ENCODE assay signal across 8 mouse cellular contexts in the genomic region with DNA sequence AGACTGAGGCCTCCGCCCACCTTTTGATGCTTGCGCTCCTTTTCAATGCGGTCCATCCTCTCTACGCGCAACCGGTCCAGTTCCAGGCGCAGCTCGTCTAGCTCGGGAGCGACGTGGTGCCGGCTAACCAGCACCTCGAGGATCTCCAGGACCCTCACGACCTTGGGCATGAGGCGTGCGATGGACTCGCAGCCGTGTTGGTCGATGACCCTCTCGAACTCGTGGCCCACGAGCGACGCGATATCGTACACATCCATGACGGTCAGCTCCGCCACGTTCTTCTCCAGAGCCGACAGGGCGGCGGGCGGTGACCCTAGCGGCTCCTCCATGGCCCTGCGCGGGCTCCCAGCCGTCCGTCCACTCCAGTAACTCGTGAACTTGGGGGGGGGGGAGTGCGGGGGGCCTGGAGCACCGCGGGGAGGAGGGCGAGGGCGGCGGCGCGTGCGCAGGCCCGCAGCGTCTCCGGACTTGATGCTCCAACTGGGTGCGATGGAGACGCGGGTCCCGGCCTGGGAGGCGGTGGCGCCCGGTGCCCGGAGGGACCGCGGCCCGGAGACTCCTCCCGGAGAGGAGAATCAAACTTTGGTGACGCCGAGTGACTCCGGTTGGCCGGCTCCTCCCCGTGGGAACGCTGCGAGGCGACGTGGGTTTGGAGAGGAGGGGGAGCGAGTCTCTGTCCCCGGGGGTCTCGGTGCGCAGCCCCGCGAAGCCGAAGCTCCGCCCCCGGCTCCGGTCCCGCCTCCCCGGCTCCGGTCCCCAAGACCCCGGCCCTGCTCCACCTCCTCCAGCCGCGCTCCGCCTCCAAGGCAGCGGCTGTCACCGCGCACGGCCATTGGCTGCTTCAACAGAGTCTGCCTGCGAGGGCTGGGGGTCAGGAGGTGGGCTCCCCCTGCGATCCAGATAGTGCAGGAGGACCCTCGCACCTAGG. TPM values are rescaled to one million over a fixed set of nuclear protein-coding genes. Genes with fewer than 3 reads are reported as not detected.
DNase-seq lines count a peak whose midpoint lies in the region; ATAC-seq and TF ChIP-seq lines count a peak whose summit lies in the region.

Gene Rilpl1, minus strand, starts transcription at position 737 of the 928 bp plus-strand sequence.

- TF ChIP-seq EP300 in heart, adult 2 months (IDR thresholded peaks at IDR 0.05; ENCODE audit: insufficient read depth, low read depth, low read length) = no peak

- H3K36me3 ChIP-seq in embryonic facial prominence, embryonic 10.5 days (replicated peaks) = peaks cover 11% of the 10 kb centered on the region
- peaks cover 4% of the 10 kb centered on the region; the same call in 1 of the 2 replicates for H3K36me3 ChIP-seq in heart, adult 2 months (ENCODE audit: control insufficient read depth, insufficient read depth, low read length)
- no peaks in the 10 kb centered on the region for H3K36me3 ChIP-seq in kidney, adult 2 months (ENCODE audit: control insufficient read depth, insufficient read depth, low read length)
- peaks cover 3% of the 10 kb centered on the region; the same call in 1 of the 2 replicates for H3K36me3 ChIP-seq in limb, embryonic 14.5 days (ENCODE audit: control insufficient read depth, insufficient read depth, low read length)
- no peaks in the 10 kb centered on the region for H3K36me3 ChIP-seq in midbrain, embryonic 15.5 days (replicated peaks)
- H3K36me3 ChIP-seq in stomach, embryonic 14.5 days (ENCODE audit: control insufficient read depth, insufficient read depth, low read length) = no peaks in the 10 kb centered on the region

- H3K4me3 ChIP-seq in embryonic facial prominence, embryonic 10.5 days = peak within 1 kb of the TSS; percentile 90
- H3K4me3 ChIP-seq in heart, adult 2 months = peak within 1 kb of the TSS; percentile 89
- peak within 1 kb of the TSS; percentile 95 for H3K4me3 ChIP-seq in kidney, adult 2 months (ENCODE audit: insufficient read depth, low read depth, low read length)
- H3K4me3 ChIP-seq in limb, embryonic 14.5 days (replicated peaks; ENCODE audit: low read length) = peak within 1 kb of the TSS; percentile 59
- peak within 1 kb of the TSS; percentile 76 for H3K4me3 ChIP-seq in midbrain, embryonic 15.5 days
- peak within 1 kb of the TSS; percentile 69 for H3K4me3 ChIP-seq in stomach, embryonic 14.5 days (ENCODE audit: low read depth, low read length)

- ATAC-seq in limb, embryonic 14.5 days (ENCODE audit: low FRiP score, low read depth) = peak; percentile 96
- ATAC-seq in midbrain, embryonic 15.5 days (replicated peaks) = peak; percentile 93
- peak; percentile 89 for ATAC-seq in stomach, embryonic 14.5 days (ENCODE audit: insufficient number of reproducible peaks, insufficient read depth, low FRiP score, low read depth)

- under 1% methylated on average over 96 of the region's 96 CpGs for WGBS in embryonic facial prominence, embryonic 10.5 days
- WGBS in heart, adult 2 months = under 1% methylated on average over 93 of the region's 96 CpGs
- WGBS in kidney, adult 2 months = under 1% methylated on average over 96 of the region's 96 CpGs
- 2% methylated on average over 68 of the region's 96 CpGs for WGBS in limb, embryonic 14.5 days
- WGBS in midbrain, embryonic 15.5 days = under 1% methylated on average over 85 of the region's 96 CpGs
- WGBS in stomach, embryonic 14.5 days = under 1% methylated on average over 94 of the region's 96 CpGs

- no peaks in the 10 kb centered on the region for H3K9me3 ChIP-seq in embryonic facial prominence, embryonic 10.5 days
- H3K9me3 ChIP-seq in limb, embryonic 14.5 days (ENCODE audit: control insufficient read depth, low read length) = no peaks in the 10 kb centered on the region
- no peaks in the 10 kb centered on the region for H3K9me3 ChIP-seq in midbrain, embryonic 15.5 days
- no peaks in the 10 kb centered on the region for H3K9me3 ChIP-seq in stomach, embryonic 14.5 days (ENCODE audit: control insufficient read depth, low read depth, low read length)

- peaks cover 3% of the 10 kb centered on the region for H3K79me2 ChIP-seq in heart, adult 2 months (replicated peaks; ENCODE audit: control insufficient read depth, insufficient read depth, low read length)

- no peaks in the 10 kb centered on the region for H3K27me3 ChIP-seq in embryonic facial prominence, embryonic 10.5 days (replicated peaks; ENCODE audit: low read depth, poor library complexity, severe bottlenecking)
- H3K27me3 ChIP-seq in heart, adult 2 months (ENCODE audit: control insufficient read depth, insufficient read depth, low read length) = no peaks in the 10 kb centered on the region
- no peaks in the 10 kb centered on the region for H3K27me3 ChIP-seq in kidney, adult 2 months (replicated peaks; ENCODE audit: control insufficient read depth, insufficient read depth, low read length)
- H3K27me3 ChIP-seq in limb, embryonic 14.5 days (ENCODE audit: control insufficient read depth, insufficient read depth, low read length) = no peaks in the 10 kb centered on the region
- no peaks in the 10 kb centered on the region for H3K27me3 ChIP-seq in midbrain, embryonic 15.5 days (replicated peaks)
- no peaks in the 10 kb centered on the region for H3K27me3 ChIP-seq in stomach, embryonic 14.5 days (ENCODE audit: control insufficient read depth, insufficient read depth, low read length)

- H3K27ac ChIP-seq in embryonic facial prominence, embryonic 10.5 days (replicated peaks) = peak within 1 kb of the TSS; percentile 94
- peak within 1 kb of the TSS; percentile 96 for H3K27ac ChIP-seq in heart, adult 2 months
- peak within 1 kb of the TSS; percentile 75 for H3K27ac ChIP-seq in kidney, adult 2 months (ENCODE audit: insufficient read depth, low read depth, low read length)
- peak within 1 kb of the TSS; percentile 80 for H3K27ac ChIP-seq in limb, embryonic 14.5 days (replicated peaks; ENCODE audit: low read depth, low read length)
- peak within 1 kb of the TSS; percentile 83 for H3K27ac ChIP-seq in midbrain, embryonic 15.5 days
- H3K27ac ChIP-seq in stomach, embryonic 14.5 days (ENCODE audit: low read length) = peak within 1 kb of the TSS; percentile 69

- DNase-seq in spleen, adult 18-20 months = peak; percentile 41 to 54
- DNase-seq in spleen, adult 12 weeks (ENCODE audit: low spot score) = no peak
- DNase-seq in embryonic facial prominence, embryonic 10.5 days (ENCODE audit: low spot score) = peak; percentile 95
- peak; percentile 91 to 92 for DNase-seq in heart, adult 2 months
- DNase-seq in kidney, adult 2 months = peak; percentile 84
- DNase-seq in limb, embryonic 14.5 days (ENCODE audit: low spot score) = peak; percentile 87

- TF ChIP-seq POLR2A in heart, adult 2 months (IDR thresholded peaks at IDR 0.05; ENCODE audit: insufficient read depth, low read depth, low read length) = peak; percentile 56
- peak; percentile 9 for TF ChIP-seq POLR2A in kidney, adult 2 months (IDR thresholded peaks at IDR 0.05; ENCODE audit: low read depth, low read length)
- peak; percentile 33; the same call in 1 of the 2 replicates for TF ChIP-seq POLR2A in limb, embryonic 14.5 days (IDR thresholded peaks at IDR 0.05; ENCODE audit: borderline replicate concordance, extremely low read depth, insufficient read depth, insufficient read length)

- peak within 1 kb of the TSS; percentile 69 for H3K4me2 ChIP-seq in limb, embryonic 14.5 days (replicated peaks; ENCODE audit: low read depth, low read length, severe bottlenecking)
- H3K4me2 ChIP-seq in midbrain, embryonic 15.5 days = peak within 1 kb of the TSS; percentile 75
- peak within 1 kb of the TSS; percentile 80 for H3K4me2 ChIP-seq in stomach, embryonic 14.5 days (replicated peaks; ENCODE audit: low read depth, low read length)

- peaks cover 51% of the 10 kb centered on the region for H3K4me1 ChIP-seq in embryonic facial prominence, embryonic 10.5 days
- no peaks in the 10 kb centered on the region; the same call in none of the 2 replicates for H3K4me1 ChIP-seq in heart, adult 2 months (ENCODE audit: control insufficient read depth, insufficient read depth, low read length)
- peaks cover 9% of the 10 kb centered on the region; the same call in 1 of the 2 replicates for H3K4me1 ChIP-seq in kidney, adult 2 months (ENCODE audit: control insufficient read depth, insufficient read depth, low read length)
- H3K4me1 ChIP-seq in limb, embryonic 14.5 days (ENCODE audit: control insufficient read depth, insufficient read depth, low read length) = peaks cover 30% of the 10 kb centered on the region
- H3K4me1 ChIP-seq in midbrain, embryonic 15.5 days = peaks cover 35% of the 10 kb centered on the region
- peaks cover 26% of the 10 kb centered on the region for H3K4me1 ChIP-seq in stomach, embryonic 14.5 days (ENCODE audit: control insufficient read depth, insufficient read depth, low read length)

- intact Hi-C loops in heart, adult 2 months (cut with DNase I) = no loop called here

- 0 out of 2 replicates have a peak, but pooled peaks have one; percentile 17 for TF ChIP-seq CTCF in heart, adult 2 months (IDR thresholded peaks at IDR 0.05)
- no peak for TF ChIP-seq CTCF in kidney, adult 2 months (conservative IDR thresholded peaks at IDR 0.05; ENCODE audit: insufficient read depth, insufficient read length, low read depth, low read length)

- H3K9ac ChIP-seq in heart, adult 2 months (ENCODE audit: low read depth, low read length) = peak within 1 kb of the TSS; percentile 92
- H3K9ac ChIP-seq in limb, embryonic 14.5 days (ENCODE audit: low read depth, low read length, severe bottlenecking) = peak within 1 kb of the TSS; percentile 76
- peak within 1 kb of the TSS; percentile 54 for H3K9ac ChIP-seq in midbrain, embryonic 15.5 days
- peak within 1 kb of the TSS; percentile 37 for H3K9ac ChIP-seq in stomach, embryonic 14.5 days (replicated peaks; ENCODE audit: low read depth, low read length)

RNA-seq across cellular contexts. Expression of gene Rilpl1, which starts in this region (rescaled TPM):
- polyA plus RNA-seq in embryonic facial prominence, embryonic 10.5 days (2016; fragmentation: Nextera tagmentation; extraction: Ambion mirVana) = 23.1 and 26.4 TPM in 2 replicates
- 100 to 1,000 TPM; 189 to 251 TPM for total RNA-seq in heart, adult 2 months (2021)
- polyA plus RNA-seq in heart, adult 2 months (2012; rRNA removed) = 166 and 182 TPM in 2 replicates
- 10.4 and 12.5 TPM in 2 replicates for polyA plus RNA-seq in kidney, adult 2 months (2012; rRNA removed)
- 17.8 and 22.4 TPM in 2 replicates for polyA plus RNA-seq in limb, embryonic 14.5 days (2012; rRNA removed)
- polyA plus RNA-seq in limb, embryonic 14.5 days (2014; fragmentation: Nextera tagmentation; extraction: Ambion mirVana) = 23.2 and 28.0 TPM in 2 replicates
- 11.8 and 14.3 TPM in 2 replicates for polyA plus RNA-seq in midbrain, embryonic 15.5 days (2015; fragmentation: Nextera tagmentation; extraction: Ambion mirVana)
- 14.9 and 16.8 TPM in 2 replicates for polyA plus RNA-seq in stomach, embryonic 14.5 days (2014; fragmentation: Nextera tagmentation; extraction: Ambion mirVana)

Comparison
In these comparisons a context has a peak if more than half of its experiments do, and no peak if none do; other contexts are left out.
1. H3K9ac ChIP-seq: peak in every context shown above with its lines; median percentile 92 in heart, adult 2 months; 76 in limb, embryonic 14.5 days; 54 in midbrain, embryonic 15.5 days; 37 in stomach, embryonic 14.5 days.